Mouse (Mus musculus): ENCODE measurements at regions not wholly inside any gene's neighbourhood (a gene's known extent, or its start where the extent isn't known, plus 50 kb on each side); places are given as distances from the start of the nearest gene placed in this dataset.

DNA sequence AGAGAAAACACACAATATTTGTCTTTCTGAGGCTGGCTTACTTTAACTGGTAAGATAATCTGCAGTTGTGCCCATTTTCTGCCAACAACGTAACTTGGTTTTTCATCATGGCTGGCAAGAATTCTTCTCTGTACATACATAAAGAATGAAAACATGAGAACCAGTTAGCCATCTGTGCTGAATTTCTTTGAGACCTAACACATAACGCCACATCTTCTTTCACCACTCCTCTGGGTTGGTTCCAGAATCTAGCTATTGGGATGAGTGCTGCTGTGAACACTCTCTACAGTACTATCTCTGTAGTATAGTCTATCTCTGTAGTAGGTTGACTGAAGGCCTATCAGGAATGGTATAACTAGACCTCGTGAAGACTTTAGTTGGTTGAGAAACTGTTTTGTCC lies 132.1 kb downstream of the 1700020N01Rik start:
- DNase-seq (ENCODE audit: low read depth): no peak

DNA sequence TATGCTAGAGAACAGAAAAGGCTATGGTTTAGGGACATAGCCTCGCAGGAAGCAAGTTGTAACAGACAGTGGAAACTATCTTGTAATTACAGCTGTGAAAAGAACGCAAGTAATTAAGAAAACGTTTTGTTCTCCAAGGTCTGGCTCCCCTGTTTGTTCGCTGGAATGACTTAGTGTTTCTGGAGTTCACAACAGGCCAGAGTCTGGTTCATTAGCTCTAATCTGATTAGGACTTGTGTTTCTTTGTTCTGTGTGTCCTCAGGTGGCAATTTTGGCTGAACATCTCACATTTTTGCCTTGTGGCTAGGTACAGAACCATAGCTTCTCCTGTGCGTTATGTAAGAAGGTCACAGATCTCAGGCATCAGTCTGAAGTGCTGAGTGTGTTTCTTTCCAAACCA lies 141.7 kb upstream of the Sgk1 start:
- DNase-seq (ENCODE audit: low read depth): no peak

DNA sequence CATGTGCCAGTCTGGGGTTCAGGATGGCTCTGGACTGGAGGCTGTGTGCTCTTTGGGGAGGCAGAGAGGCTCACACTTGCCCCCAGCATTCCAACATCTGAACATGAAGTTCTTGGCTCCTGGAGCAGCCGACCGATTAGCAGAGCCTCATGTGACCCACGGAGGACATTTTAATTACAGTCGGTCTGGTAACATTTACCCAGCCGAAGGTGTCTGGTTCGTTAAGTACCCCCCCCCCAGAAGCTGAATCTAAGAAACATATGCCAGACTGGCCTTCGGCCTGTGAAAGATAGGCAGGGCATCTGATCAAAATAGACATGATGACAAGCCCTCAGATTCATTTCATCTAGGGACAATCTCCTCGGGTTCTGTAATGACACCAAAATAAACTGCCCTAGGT lies 140.4 kb upstream of the Sgk1 start:
- DNase-seq (ENCODE audit: low read depth): no peak

DNA sequence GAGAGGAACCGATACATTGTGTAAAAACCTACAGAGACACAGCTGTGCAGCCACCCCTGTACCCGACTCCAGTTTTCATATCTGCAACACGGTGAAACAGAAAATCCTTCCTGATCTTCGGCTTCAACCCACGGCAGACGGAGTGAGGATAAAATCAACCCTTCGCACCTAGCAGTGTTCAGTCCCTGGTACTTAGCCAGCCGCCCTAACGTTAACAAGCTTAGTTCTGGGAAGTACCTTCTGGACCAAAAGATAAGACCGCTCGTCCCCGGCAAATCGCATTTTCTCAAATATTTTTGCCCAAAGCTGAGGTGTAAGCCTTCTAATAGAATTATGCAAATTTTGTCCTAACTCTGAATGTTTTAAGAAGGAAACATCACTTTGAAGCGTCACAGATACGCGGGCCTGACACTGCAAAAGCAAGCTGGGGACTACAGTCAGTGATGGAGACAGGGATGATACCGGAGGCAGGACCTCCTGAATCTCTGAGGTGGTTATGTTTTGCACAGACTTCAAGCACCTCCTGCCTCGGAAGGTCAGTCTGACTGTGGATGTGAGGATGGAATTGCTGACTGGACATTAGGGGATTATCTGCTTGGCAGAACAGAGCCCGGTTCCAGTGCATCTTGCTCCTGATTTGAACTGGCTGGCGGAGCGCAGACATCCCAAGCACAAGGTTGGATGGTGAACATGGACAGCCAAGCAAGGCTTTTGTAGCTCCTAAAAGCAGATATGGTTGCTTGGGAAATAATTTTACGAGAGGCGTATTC lies 139.8 kb upstream of the Sgk1 start:
- DNase-seq (ENCODE audit: low read depth): no peak

DNA sequence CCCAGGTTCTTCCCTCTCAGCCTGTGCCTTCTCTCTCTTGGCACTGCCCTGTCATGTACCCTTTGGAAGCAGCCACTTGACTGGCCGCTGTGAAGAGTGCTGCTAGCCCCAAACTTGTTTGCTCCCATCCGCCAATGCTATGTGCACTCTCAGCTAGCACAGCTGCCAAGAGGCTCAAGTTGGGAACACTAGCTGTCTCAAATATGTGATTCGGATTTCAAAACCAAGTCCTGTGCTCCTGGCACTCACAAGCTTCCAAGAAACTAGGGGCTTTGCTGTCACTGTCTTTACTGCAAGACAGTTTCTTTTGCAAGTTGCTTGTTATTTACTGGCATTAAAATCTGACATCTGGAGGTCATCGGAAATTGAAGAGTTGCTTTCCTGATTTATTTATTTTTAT lies 138.6 kb upstream of the Sgk1 start:
- DNase-seq (ENCODE audit: low read depth): no peak

DNA sequence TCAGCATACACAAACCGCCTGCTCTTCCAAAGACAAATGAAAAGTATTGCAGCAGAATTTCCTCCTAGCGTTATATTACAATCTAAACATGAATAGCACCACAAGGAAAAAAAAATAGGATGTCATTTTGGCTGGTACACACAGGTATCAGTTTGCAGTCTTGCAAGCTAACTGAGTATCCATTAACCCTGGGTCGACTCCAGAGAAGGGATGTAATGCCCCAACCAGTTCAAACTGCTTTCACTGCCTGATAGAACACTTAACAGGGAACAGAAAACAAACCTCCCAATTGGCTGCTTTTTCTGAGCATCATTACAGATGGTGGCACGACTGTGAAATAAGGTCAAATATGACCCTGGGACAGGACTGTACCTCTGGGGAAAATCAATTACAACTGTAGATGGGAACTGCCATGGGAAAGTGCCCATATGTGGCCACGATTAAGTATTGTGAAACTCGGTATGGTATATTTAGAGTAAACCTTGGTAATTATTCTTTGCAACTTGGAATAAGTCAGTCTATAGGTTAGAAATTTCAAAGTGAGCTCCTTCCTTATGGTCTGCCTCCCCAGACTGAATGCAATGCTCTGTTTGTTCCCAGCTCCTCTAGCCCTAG lies 137.5 kb upstream of the Sgk1 start:
- DNase-seq (ENCODE audit: low read depth): no peak

DNA sequence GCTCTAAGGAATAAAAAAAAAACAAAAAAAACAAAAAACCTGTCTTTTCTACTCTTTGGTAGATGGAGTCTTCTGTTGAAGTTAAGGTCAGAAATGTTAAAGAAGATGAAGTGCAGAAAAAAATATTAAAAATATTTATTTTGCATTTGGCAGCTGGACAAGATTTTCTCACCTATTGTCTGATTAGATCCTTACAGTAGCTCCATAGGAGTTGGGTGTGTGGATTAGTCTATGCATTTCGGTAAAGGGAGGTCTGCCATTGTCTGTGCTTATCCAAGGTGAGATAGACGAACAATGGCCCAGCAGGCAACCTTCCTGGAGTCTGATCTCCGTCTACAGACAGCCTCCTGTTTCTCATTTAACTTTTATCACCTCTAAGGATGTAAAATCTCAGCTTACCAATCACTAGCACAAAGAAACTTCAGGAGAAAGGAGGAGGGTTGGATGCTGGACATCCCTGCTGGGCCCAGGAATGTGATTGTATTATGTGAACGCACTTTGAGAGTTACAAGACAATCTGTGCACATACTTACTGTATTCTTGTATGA lies 136.0 kb upstream of the Sgk1 start:
- DNase-seq (ENCODE audit: low read depth): no peak

DNA sequence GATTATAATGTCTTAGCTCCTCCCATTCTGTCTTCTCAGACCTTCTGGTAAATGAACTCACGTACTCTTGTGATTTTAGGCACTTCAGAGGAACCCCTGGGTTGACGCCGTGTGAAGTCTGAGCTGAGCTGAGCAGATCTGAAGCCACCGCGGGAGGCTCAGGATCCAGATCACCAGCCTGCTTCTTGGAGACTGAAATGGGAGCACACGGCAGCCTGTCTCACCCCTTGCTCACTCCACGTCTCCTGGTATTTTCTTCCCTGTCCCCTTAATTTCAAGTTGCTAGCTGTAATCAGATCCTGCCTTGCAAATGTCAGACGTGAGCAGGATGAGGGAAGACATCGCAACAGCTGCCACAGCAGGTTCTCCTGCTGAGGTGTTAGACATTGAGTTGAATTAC lies 135.3 kb upstream of the Sgk1 start:
- DNase-seq (ENCODE audit: low read depth): no peak

DNA sequence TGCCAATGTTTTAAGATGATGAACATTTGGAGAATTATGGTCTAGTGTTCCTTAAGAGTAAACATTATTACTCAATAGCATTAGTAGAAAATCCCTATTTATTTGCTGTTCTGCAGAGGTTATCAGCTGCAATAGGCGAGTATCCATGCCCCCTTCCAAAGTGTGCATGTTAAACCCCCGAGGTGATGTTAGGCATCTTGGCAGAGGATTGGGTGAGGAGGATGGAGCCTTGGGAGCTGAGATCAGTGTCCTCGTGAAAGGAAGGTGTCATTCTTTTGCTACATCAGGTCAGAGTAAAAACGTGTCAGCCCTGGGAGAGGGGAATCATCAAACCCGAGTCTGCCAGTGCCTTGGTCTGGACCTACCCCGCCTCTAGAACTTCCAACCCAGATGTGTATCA lies 130.7 kb upstream of the Sgk1 start:
- no peak for DNase-seq (ENCODE audit: low read depth)

DNA sequence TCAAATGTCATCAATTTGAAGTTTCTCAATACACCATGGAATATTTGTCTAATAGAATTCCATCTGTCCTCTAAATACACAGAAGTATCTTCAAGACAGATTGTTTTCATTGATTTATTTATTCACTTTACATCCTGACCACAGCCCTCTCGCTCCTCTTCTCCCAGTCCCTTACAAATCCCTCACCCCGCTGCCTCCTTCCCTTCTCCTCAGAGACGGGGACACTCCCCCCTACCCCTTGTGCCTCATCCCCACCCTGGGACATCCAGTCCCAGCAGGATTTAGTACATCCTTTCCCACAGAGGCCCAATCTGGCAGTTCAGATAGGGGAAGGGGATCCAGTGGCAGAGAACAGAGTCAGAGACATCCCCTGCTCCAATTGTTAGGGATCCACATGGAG lies 129.6 kb upstream of the Sgk1 start:
- DNase-seq (ENCODE audit: low read depth): no peak

DNA sequence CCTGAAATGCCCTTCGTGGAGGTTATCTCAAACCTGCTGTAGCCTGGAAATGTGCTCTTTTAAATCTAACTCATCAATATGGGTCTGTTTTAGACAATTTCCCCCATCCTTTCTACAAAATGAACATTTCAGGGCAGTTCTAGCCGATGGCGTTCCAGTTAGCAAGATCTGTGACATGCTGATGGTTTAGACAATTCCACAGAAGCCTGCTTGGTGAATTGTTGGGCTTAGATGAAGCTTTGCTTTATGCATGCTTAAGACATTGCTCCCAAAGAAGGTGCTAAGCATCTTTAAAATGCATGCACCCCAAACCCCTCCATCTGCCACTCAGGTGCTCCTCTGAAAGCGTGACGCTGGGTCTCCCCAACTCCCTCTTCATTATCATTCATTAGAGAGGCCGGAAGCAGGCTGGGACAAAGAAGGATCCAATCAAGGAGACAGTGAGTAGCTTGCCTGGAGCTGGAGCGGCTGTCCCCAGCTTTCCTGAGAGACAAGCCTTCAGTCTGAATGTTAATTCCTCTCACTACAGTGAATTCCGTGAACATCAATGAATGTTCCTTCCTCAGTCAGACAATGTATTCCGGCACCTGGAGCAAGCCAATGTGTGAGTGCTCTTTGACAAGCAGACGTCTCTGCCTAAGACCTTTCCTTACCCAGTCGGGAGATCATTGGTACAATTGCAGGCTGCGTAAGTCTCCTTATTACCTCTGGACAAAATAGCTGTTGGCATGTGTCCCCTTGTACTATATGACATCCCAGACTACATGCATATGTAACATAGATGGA lies 127.0 kb upstream of the Sgk1 start:
- DNase-seq (ENCODE audit: low read depth): no peak

DNA sequence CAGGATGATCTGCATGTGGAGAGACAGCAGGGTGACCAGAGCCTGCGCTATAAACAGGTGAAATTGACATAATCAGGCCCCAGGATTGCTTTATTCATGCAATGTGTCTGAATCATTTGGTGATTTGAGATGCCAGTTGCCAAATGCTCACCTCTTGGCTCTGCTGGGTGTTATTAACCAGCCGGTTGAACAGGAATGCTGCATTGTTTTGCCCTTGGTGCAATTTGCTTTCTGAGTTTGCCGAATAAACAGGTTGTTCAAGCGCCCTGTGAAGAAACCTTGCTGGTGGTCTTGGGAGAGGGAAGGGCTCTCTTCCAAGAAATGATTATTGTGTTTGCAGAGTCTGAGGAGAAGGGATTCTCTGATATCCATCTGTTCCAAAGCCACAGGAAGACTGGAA lies 126.3 kb upstream of the Sgk1 start:
- DNase-seq (ENCODE audit: low read depth): no peak

DNA sequence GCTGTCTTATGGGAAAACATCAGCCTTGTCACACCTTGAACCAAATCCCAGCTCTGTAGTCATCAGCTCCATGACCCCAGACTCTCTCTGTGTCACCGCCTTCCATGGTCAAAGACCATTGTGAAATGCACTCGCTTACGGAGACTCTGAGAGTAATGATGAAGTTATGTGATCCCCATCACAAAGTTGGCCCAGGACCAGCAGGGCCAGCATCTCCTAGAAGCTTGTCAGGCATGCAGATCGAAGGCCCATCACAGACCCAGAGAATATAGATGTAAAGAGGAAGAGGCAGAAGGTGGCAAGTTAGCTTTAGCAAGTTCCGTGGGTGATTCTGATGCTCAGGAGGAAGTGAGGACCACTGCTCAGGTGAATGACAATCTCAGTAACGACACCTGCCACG lies 125.2 kb upstream of the Sgk1 start:
- DNase-seq (ENCODE audit: low read depth): no peak

DNA sequence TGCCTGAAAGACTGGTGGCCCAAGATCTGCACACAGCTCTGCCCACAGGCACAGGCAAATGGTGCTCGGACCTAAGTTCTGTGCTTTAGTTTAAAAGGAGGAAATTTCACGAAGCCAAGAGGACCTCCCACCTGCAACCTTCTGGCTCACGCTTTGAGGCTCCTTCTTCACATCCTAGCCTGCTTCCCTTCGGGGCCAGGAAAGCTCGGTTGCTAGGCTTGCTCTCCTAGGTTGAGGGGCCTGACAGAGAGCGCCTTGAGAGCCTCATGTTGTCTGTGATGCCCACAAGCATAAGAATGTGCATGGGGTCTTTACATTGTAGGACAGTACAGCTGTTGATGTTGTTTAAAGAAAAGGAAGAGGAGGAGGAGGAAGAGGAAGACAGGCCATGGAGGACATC lies 123.9 kb upstream of the Sgk1 start:
- DNase-seq (ENCODE audit: low read depth): no peak

DNA sequence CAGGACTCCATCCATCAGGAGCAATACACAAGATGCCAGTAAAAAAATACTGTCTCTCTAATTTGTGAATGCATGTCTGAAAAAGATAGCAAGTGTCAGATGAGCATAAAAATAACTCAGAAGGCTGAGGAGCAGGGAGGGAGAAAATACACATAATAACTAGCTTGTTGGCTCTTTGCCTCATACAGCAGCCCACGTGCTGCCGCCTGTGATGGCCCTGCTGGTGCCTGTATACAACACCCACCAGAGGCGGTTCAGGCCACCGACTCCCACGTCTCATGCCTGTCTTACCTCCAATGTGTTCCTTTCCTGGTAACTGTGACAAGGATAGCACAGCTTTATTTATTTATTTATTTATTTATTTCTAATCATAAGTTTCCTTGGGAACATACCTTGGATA lies 119.5 kb upstream of the Sgk1 start:
- no peak for DNase-seq (ENCODE audit: low read depth)

DNA sequence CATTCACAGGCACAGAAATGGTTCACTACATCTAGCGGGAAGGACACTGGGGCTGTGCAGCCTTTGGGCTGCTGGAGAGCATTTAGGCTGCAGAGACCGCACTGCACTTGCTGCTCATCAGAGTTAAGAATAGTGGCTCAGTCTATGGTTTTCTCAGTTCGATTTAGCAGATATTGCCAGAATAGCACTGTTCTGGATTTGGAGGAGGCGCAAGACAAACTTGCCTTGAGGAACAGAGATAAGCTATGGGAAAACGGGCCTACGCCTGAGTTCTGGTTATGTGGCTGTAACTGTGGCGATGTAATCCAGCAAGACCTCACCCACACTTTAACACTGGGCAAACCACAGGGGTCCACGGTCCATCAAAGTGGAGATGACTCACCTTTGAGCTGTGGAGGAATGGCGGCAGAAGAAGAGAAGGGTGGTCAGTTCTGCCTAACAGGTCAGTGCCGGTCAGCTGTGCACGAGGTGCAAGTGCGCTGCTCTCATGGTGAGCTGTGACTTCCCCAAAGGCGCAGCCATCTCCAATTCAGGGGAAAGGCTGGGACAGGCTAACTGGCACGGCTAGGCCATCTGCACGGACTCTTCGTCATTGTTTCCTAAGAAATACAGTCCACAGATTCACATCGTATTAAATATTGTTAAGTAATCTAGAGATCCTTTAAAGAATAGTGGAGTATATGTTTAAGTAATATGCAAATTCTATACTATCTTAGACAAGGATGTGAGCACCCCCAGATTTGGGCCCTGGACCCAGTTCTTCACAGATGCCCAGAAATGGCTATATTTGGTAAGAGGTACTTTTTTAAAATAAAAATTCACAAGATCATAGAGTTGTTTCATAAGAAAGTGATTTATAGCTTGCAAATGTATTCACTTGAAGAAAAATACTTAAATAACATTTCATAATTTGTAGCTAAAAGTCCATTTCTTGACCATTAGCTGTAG lies 118.7 kb upstream of the Sgk1 start:
- no peak for DNase-seq (ENCODE audit: low read depth)

DNA sequence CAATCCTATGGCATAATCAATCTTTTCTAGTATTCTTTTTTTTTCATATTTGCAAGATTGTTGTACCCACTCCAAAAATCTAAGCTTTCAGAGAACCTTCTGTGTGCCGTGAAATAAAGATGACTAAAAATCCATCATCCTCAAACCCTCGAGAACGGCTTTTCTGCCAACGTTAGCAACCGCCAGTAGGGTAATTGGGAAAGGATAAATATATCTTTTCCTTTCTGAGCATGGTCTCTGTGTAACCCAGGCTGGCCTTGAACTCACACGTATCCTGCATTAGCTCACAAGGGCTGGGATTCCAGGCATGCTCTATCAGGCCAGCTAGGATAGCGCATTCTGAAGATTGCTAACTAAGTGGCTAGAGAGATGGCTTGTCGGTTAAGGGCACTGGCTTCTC lies 117.9 kb upstream of the Sgk1 start:
- DNase-seq (ENCODE audit: low read depth): no peak

DNA sequence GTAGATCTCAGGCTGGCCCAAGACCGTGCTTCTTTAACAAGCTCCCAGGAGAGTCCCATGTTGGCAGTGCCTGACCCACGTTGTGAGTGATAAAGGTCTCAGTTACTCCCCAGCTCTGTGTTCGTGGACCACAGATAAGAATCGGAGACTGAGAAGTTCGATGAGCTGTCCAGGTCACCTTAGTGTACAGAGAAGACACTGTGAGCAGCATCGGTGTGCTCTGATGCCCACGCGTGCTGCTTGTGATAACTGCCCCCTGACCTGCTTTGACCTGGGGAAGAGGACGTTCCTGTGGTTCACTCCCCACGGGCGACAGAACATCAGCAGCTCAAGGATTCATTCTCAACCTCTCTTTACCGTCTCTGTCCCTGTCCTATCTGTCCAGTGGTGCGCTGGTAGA lies 117.1 kb upstream of the Sgk1 start:
- DNase-seq (ENCODE audit: low read depth): no peak

DNA sequence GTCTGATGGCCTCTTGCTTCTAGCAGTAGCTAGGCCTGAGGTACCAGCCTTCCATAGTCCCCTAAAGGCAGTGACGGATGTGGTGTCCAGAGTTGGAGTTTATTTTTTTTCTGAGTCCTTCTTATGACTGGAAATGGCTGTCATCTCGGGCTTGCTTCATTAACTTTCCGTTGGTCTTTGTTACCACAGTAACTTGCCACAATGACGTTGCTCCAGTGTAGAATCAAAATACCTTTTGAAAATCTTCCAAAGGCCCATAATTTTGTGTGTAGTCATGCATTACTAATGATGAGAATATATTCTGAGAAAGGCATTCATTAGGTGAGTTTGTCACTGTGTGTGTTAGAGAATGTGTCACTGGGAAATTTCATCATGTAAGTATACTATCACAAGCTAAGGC lies 108.4 kb upstream of the Sgk1 start:
- no peak for DNase-seq (ENCODE audit: low read depth)

DNA sequence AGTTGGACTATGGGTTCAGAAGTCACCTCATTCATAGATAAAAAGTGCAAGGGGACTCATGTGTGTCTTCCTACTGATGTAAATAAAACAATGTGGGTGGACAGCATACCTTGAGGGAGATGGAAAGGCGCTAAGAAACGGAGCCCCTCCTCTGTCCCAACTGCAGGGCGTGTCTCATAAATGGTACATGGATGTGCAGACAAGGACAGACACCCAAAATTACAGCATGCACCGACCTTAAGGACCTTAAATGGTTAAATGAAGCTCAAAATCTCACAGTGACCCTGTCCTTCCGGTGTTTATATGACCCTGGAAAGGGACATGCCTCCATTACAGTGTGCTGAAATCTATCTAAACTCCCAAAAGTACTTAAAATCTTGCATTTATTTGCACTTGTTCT lies 106.5 kb upstream of the Sgk1 start:
- no peak for DNase-seq (ENCODE audit: low read depth)

DNA sequence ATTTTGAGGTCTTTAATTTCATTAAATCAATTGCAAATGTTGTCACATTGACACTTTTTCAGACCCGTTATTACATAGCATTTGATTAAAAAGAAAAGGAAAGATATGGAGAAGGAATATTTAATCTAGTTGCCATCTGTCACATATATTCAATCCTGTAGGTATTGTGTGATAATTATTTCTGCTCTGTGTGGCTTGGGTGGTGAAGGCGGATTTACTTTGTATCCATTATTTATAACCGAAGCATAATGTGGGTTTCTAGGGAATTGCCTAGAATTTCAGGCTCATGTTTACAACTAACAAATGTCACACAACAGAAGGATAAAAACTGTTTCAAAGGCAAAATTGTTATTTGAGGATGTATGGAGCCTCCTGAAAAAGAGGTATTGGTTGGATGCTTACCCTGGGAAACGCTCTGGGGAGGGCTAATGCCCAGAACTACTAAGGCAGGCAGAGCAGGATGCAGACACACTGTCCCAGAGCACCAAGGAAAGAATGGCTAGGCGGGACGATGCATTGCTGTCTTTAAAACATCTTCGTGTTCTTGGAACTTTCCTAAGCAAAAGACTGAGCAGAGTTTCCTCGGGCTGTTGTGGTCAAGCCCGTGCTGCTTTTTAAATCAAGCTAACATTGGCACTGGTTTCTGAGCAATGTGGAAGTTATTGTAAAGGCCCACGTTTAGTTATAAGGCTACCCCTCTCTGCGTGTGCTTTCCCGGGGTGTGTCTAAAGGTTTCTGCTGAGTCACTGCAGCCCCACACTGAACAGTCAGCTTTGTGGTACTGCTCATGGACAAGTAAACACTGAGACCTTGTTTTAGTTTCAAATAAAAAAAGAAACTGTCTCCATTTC lies 105.8 kb upstream of the Sgk1 start:
- peak; percentile 14 for DNase-seq (ENCODE audit: low read depth)
